Mouse (Mus musculus) neutrophil, adult 5-6 weeks (primary cell): ENCODE data around the gene Tet2. TPM values are rescaled to one million over a fixed set of nuclear protein-coding genes. Genes with fewer than 3 reads are reported as not detected.
"Not testable (repeated sequence)": the region's sequence is repeated elsewhere in the genome, so short reads cannot be mapped to it uniquely, and the experiment has no call there.

Source experiments
- ATAC-seq: fragments of 151-379, 151-347 bp; 2 replicates; pipeline ENCODE4 v1.8.0; 2017; ENCODE audit warnings: mild to moderate bottlenecking, moderate TSS enrichment; ENCODE audit not compliant: insufficient number of reproducible peaks, poor library complexity, low FRiP score, severe bottlenecking; ENCODE audit errors: extremely low read depth
- total RNA-seq: library from RNA; stranded (forward); fragments of 200-1000 nt; gene quantifications from 2 replicates; pipeline ENCODE4 v1.2.3, GENCODE M21; 2017

Tet2 gene
- total RNA-seq, 1 experiment from 2014 or later = 106 TPM

DNA sequence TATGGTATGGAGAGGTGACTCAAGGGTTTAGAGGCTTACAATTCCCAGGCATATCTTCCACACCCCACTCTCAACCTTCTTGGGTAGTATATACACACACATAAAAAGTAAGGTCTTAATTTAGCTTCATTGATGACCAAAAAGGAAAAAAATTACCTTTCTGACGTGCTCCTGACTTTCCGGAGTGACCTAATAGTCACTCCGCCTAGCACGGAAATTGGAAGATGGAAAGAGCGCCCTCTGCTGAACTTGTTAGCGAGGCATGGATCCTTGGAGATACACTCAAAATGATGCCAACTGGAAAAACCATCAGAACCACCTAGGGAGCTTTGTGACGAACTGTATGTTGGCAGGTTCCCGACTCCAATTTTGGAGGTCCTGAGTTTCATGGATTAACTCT lies 7.0 kb upstream of the Tet2 start:
- ATAC-seq = no peak

DNA sequence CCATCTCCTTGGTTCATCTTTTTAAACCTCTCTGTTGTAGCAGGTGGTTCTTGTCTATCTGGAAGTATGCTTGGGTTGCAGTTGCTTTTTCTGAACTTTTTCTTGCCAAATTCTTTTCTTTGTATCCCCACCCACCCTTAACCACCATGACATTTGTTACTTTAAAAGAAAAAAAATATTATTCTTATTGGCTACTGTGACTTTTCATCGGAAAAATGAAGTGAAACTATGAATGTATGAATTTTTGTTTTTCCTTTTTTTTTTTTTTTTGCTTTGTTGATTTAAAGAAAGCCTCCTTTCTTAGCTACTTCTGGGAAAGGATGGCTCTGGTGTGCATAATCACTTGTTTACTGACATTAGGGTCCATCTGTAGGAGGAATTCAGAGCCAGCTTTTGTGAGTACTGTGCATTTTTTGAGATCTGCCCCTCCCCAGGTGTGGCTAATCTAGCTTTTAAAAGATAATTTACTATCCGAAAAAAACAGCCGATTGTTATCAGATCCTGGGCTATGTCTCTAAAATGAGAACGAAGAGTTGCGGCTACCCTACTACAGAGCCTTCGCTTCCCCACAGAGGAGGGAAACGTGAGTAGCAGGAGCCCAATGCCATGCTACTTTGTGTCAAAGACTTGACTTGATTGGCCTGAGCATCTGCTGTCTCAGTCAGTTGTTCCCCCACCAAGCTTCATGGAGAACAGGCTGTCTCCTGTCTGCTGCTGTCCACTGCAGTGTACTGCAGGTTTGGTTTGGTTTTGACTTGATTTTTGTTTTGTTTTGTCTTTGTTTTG lies 4.6 kb upstream of the Tet2 start:
- no peak for ATAC-seq

DNA sequence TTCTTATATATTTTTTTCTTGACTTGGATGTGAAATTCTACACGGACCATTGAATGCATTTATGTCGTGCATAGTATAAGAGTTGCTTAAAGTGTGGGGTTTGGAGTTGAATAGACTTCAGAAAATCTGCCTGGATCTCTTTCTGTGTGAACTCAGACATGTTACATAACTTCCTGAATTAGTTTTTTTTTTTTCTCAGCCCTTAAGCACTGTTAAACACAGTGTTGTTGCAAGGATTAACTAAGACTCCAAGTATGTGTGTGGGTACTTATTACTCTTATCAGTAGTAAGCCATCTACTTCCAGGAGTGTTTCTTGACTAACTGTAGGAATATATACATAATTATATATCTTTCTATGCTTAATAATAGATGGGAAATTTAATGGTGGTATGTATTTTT lies 3.7 kb upstream of the Tet2 start:
- ATAC-seq = no peak

DNA sequence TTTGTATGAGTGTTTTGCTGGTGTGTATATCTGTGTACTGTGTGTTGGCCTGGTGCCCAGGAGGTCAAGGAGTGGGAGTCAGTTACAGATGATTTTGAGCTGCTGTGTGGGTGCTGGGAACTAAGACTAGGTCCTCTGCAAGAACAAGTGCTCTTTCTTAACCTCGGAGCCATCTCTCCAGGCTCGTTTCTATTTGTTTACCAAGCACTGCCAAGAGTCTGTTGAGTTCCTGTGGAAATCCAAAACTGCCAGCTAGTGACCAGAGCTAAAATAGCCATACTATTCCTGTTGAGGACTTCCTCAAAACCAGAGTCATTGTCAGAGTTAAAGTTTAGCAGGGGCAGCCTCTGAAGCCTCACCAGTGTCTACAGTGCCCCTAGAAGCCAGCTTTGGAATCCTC lies 1.9 kb upstream of the Tet2 start:
- no peak for ATAC-seq

GRCm38 (mm10) chr3:133545304-133545666 lies 346 bp upstream of the Tet2 start:
- no peak for ATAC-seq

GRCm38 (mm10) chr3:133544131-133544550 lies 798 bp downstream of the Tet2 start:
- peak; percentile 90 for ATAC-seq

- ATAC-seq = no peak
These were observed 1.6 kb downstream of the Tet2 start for GRCm38 (mm10) chr3:133543101-133544020.

DNA sequence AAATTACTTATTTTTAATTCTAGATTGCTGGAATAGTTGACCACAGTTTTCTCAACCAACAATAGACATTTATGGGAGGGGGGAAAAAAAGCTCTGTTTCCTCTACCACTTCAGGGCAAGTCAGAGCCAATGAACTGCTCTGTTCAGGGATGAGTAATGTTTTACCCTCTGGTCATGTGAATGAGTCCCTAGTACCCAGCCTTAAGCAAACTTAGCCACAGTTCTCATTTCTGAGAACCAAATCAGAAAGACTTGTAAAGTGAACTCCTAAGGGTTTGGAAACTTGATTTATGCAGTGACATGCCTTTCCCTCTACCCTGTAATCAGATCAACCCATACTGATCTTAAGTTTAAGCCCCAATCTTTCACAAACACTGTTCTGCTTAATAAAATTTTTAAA lies 2.9 kb downstream of the Tet2 start:
- ATAC-seq = no peak

GRCm38 (mm10) chr3:133541000-133541399 lies 3.9 kb downstream of the Tet2 start:
- no peak for ATAC-seq

GRCm38 (mm10) chr3:133539991-133540390 lies 4.9 kb downstream of the Tet2 start:
- ATAC-seq = no peak

- not testable (repeated sequence) for ATAC-seq
These were observed 6.4 kb downstream of the Tet2 start for GRCm38 (mm10) chr3:133538499-133538898.

DNA sequence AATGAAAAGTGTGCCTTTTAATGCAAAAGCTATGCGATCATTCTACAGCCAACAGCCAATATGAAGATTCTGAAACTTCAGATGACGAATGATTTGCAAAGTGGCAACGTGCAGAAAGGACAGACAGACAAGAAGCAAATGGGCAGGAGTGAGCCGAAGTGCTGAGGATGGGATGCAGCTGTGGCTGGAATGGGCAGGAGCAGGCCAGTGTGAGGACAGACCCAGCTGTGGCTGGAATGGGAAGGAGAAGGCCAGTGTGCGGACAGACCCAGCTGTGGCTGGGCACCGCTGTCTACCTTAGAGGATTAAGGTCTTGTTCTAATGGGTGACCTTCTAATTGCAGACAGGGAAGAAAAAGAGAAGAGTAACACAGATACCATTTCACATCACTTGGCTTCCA lies 9.3 kb downstream of the Tet2 start:
- no peak for ATAC-seq

DNA sequence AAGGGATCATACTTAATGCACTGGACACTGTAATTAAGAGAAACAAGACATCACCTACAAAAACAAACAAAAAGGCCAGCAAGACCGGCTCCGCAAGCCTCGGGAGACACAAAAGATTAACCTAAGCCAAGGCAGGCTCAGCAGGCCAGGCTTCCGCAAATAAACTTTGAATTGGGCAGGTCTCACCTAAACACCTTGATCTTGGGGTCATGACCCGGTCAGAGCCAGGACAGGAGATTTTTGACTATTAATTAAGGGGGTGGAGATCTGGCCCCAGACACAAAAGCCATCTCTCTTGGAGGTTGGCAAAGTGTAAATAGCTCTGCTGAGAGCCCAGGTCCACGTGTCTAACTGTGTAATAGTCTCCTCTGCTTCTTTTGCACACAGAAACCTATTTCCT lies 10.9 kb downstream of the Tet2 start:
- ATAC-seq = no peak

- ATAC-seq = no peak
These were observed 11.5 kb downstream of the Tet2 start for GRCm38 (mm10) chr3:133533272-133533995.

- no peak for ATAC-seq
These were observed 12.1 kb downstream of the Tet2 start for GRCm38 (mm10) chr3:133532806-133533205.

DNA sequence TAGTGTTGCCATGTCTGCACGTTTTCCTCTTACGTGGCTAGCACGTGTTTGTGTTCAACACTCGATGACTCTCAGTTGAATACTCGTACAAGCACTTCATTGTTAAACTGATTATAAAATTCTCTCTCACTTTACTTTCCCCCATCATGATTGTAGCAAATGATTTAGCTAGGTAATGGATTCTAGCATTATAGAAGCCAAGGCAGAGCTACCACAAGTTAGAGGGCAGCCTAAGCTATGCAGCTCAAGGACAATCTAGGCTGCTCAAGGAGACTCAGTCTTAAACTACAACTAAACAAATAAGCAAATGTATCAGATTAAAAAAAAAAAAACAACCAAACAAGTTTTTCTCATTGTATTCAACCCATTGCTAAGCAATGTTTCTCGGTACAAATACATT lies 12.7 kb downstream of the Tet2 start:
- ATAC-seq = no peak

DNA sequence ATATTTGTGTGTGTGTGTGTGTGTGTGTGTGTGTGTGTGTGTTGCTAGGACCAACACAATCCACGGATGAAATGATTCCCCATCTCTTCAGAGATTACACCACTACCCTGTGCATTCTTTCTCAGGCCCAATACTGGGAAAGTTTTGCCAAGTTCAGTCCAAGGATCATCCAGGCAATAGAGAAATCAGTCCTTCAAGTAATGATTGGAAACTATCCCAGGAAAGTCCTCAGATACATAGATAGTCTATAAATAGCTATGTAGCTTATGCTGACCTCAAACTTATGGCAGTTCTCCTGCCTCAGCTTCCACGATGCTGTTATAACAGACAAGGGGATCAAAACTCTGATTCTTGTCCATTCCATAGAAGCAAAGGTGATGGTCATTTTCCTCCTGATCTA lies 13.8 kb downstream of the Tet2 start:
- ATAC-seq = no peak

- no peak for ATAC-seq
These were observed 14.3 kb downstream of the Tet2 start for GRCm38 (mm10) chr3:133530664-133531063.

DNA sequence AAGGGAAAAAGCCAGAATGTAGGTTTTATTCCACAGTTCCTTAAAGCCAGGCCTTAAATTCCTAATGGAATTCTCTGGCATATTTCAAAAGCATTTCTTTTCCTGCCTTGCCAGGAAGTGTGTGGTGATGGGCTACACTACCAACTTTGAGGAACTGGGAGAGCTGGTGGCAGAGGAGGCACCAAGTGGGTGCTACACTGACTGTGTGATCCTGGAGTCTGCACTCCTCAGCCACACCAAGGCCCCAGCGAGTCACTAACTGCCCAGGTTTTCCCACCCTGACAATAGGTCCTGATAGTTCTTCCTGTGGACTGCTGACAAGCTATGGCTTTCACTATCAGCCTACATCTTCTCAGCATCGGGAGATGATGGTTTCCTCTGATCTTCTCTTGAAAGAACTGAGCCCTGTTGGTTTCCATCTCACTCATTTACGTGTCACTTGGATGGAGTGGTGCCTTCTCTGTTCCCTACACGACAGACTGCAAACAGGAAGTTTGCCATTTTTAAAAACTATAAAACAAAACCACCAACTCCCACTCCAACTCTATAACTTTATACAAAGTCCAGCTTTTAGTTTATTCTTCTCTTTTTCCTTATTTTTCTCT lies 18.7 kb downstream of the Tet2 start:
- no peak for ATAC-seq
